Comparison of ENCODE assay signal across 16 mouse cellular contexts in the genomic region with DNA sequence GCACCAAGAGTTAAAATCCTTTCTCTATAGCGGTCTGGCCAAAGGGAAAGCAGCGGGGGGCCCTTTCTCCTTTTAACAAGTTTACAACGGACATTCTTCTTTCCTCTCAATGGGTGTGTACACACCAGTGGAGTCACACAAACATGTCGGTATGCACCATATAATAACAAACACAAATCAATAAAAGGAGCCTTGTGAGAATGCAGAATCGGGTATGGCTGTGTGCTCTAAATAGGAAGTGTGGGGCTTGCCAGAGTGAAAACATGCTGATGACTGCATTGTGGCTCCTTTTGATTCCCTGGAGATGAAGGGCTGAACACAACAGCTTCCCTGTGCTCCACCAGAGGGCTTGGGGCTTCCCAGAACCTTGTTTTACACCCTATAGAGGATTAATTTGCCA. TPM values are rescaled to one million over a fixed set of nuclear protein-coding genes. Genes with fewer than 3 reads are reported as not detected.
DNase-seq lines count a peak whose midpoint lies in the region; ATAC-seq and TF ChIP-seq lines count a peak whose summit lies in the region.
"Had no signal": no experiment of that assay in that cellular context is flagged by ENCODE, and none has a peak within 500 bp of the region (broad histone marks: within the 10 kb centered on the region; RNA-seq: fewer than 3 reads in every experiment).

No protein-coding gene starts in this region.

- no peak overlapping the region for H3K4me3 ChIP-seq in forebrain, postnatal 0 days (ENCODE audit: low read depth, low read length)
- no peak overlapping the region for H3K4me3 ChIP-seq in midbrain, embryonic 12.5 days
- H3K4me3 ChIP-seq: limb, embryonic 15.5 days had no signal

- H3K27ac ChIP-seq in forebrain, postnatal 0 days (ENCODE audit: low read depth, low read length): peak overlapping the region; percentile 62
- peak overlapping the region; percentile 90 for H3K27ac ChIP-seq in midbrain, embryonic 12.5 days (replicated peaks)
- H3K27ac ChIP-seq: limb, embryonic 15.5 days had no signal

- H3K9me3 ChIP-seq in forebrain, postnatal 0 days (ENCODE audit: low read length): no peaks in the 10 kb centered on the region
- no peaks in the 10 kb centered on the region for H3K9me3 ChIP-seq in midbrain, embryonic 12.5 days
- H3K9me3 ChIP-seq: limb, embryonic 15.5 days had no signal

- no peak overlapping the region for H3K4me2 ChIP-seq in forebrain, postnatal 0 days (ENCODE audit: low read depth)
- H3K4me2 ChIP-seq in midbrain, embryonic 12.5 days (replicated peaks): no peak overlapping the region; the same call in 1 of the 2 replicates
- H3K4me2 ChIP-seq: limb, embryonic 15.5 days had no signal

- ATAC-seq in forebrain, postnatal 0 days: peak; percentile 26; the same call in 1 of the 2 replicates
- ATAC-seq in midbrain, embryonic 12.5 days (ENCODE audit: low FRiP score, low read depth): peak; percentile 44

- peak; percentile 43 for TF ChIP-seq CTCF in forebrain, postnatal 0 days (IDR thresholded peaks at IDR 0.05; ENCODE audit: low read depth)

- peaks cover 33% of the 10 kb centered on the region for H3K36me3 ChIP-seq in forebrain, postnatal 0 days (ENCODE audit: insufficient read depth)
- H3K36me3 ChIP-seq in midbrain, embryonic 12.5 days: peaks cover 18% of the 10 kb centered on the region

- H3K9ac ChIP-seq in forebrain, postnatal 0 days: no peak overlapping the region
- no peak overlapping the region for H3K9ac ChIP-seq in midbrain, embryonic 12.5 days (replicated peaks)
- H3K9ac ChIP-seq: limb, embryonic 15.5 days had no signal

- WGBS in forebrain, postnatal 0 days: 4% methylated on average over 5 of the region's 5 CpGs
- 2% methylated on average over 5 of the region's 5 CpGs for WGBS in midbrain, embryonic 12.5 days

- peaks cover 37% of the 10 kb centered on the region for H3K4me1 ChIP-seq in forebrain, postnatal 0 days (ENCODE audit: insufficient read depth)
- H3K4me1 ChIP-seq in midbrain, embryonic 12.5 days: peaks cover 79% of the 10 kb centered on the region
- H3K4me1 ChIP-seq: limb, embryonic 15.5 days had no signal

- DNase-seq in ES-CJ7 (ENCODE audit: low read depth, low spot score): peak; percentile 12
- peak; percentile 85 for DNase-seq in embryo, embryonic 10.5 days (ENCODE audit: low spot score)
- peak; percentile 50 for DNase-seq in forebrain, postnatal 0 days
- DNase-seq in adrenal gland, adult 18-20 months (ENCODE audit: low spot score in 2 of 2): no peak
- no peak for DNase-seq in testis, postnatal 10 days (ENCODE audit: low spot score)
- no peak for DNase-seq in urinary bladder, postnatal 14 days (ENCODE audit: low spot score)
- no peak for DNase-seq in adrenal gland, postnatal 36 days
- DNase-seq: adrenal gland, adult 8-10 months; heart, postnatal 14 days; kidney, adult 18-20 months had no signal

- no peaks in the 10 kb centered on the region for H3K27me3 ChIP-seq in forebrain, postnatal 0 days (ENCODE audit: insufficient read depth, low read length)
- H3K27me3 ChIP-seq in midbrain, embryonic 12.5 days: peaks cover 31% of the 10 kb centered on the region
- H3K27me3 ChIP-seq: limb, embryonic 15.5 days had no signal

RNA-seq across cellular contexts. Expression of a gene that starts 38.8 kb away (rescaled TPM):
- total RNA-seq in forebrain, postnatal 0 days (2014; rRNA removed): 0.15 TPM in 1 of 2 replicates, not detected in the other
- not detected in 2 replicates for polyA plus RNA-seq in forebrain, postnatal 0 days (2015; fragmentation: Nextera tagmentation; extraction: Ambion mirVana)
- not detected in 2 replicates for polyA plus RNA-seq in midbrain, embryonic 12.5 days (2016; fragmentation: Nextera tagmentation; extraction: Ambion mirVana)
- total RNA-seq in adrenal gland, adult 18-20 months (2021): not detected
- total RNA-seq in adrenal gland, postnatal 36 days (2021): not detected
- total RNA-seq: adrenal gland, adult 8-10 months; common myeloid progenitor, adult 5-6 weeks; heart, postnatal 14 days had no signal
- polyA plus RNA-seq: C2C12; gonadal fat pad, adult 2 months; limb, embryonic 15.5 days; lung, embryonic 16.5 days had no signal

Comparison
In these comparisons a context has a peak if more than half of its experiments do, and no peak if none do; other contexts are left out.
1. DNase-seq: peak in ES-CJ7 (single experiment), embryo, embryonic 10.5 days (single experiment) and forebrain, postnatal 0 days (single experiment); none in adrenal gland, adult 18-20 months (0 of 2), testis, postnatal 10 days (single experiment), urinary bladder, postnatal 14 days (single experiment) and adrenal gland, postnatal 36 days (0 of 2).